ENCODE assay signal across 7 mouse cellular contexts in genomic region chr2:14055566-14056331, GRCm38 (mm10). TPM values are rescaled to one million over a fixed set of nuclear protein-coding genes. Genes with fewer than 3 reads are reported as not detected.
A peak's percentile ranks its signal among the peaks of the same experiment; 100 is the strongest.
DNase-seq lines count a peak whose midpoint lies in the region; ATAC-seq and TF ChIP-seq lines count a peak whose summit lies in the region.

Hacd1 (minus strand) TSS chr2:14056135.

- peak within 1 kb of the TSS; percentile 79 for H3K9ac ChIP-seq in intestine, postnatal 0 days (ENCODE audit: low read depth, low read length)
- peak within 1 kb of the TSS; percentile 76 for H3K9ac ChIP-seq in midbrain, embryonic 12.5 days (replicated peaks)

- ATAC-seq in intestine, postnatal 0 days, result peak; percentile 75
- ATAC-seq in midbrain, embryonic 12.5 days (ENCODE audit: low FRiP score, low read depth), result peak; percentile 86

- no peaks in the 10 kb centered on the region for H3K9me3 ChIP-seq in intestine, postnatal 0 days (ENCODE audit: control insufficient read depth)
- H3K9me3 ChIP-seq in limb, embryonic 10.5 days (replicated peaks), result no peaks in the 10 kb centered on the region
- H3K9me3 ChIP-seq in midbrain, embryonic 12.5 days, result no peaks in the 10 kb centered on the region

- H3K36me3 ChIP-seq in intestine, postnatal 0 days (ENCODE audit: control insufficient read depth, insufficient read depth), result no peaks in the 10 kb centered on the region
- no peaks in the 10 kb centered on the region for H3K36me3 ChIP-seq in limb, embryonic 10.5 days
- no peaks in the 10 kb centered on the region for H3K36me3 ChIP-seq in midbrain, embryonic 12.5 days
- no peaks in the 10 kb centered on the region for H3K36me3 ChIP-seq in small intestine, adult 2 months (ENCODE audit: control insufficient read depth, insufficient read depth, low read length)

- no peaks in the 10 kb centered on the region for H3K4me1 ChIP-seq in intestine, postnatal 0 days (replicated peaks; ENCODE audit: control insufficient read depth, insufficient read depth, low read length)
- H3K4me1 ChIP-seq in limb, embryonic 10.5 days, result peaks cover 9% of the 10 kb centered on the region
- H3K4me1 ChIP-seq in midbrain, embryonic 12.5 days, result 0 out of 2 replicates have a peak, but pooled peaks cover 14% of the 10 kb centered on the region
- peaks cover 8% of the 10 kb centered on the region; the same call in 1 of the 2 replicates for H3K4me1 ChIP-seq in small intestine, adult 2 months (ENCODE audit: control insufficient read depth, insufficient read depth, insufficient read length, low read length)

- peak within 1 kb of the TSS; percentile 66 for H3K27ac ChIP-seq in intestine, postnatal 0 days (ENCODE audit: low read depth, low read length)
- H3K27ac ChIP-seq in limb, embryonic 10.5 days, result peak within 1 kb of the TSS; percentile 91
- peak within 1 kb of the TSS; percentile 88 for H3K27ac ChIP-seq in midbrain, embryonic 12.5 days (replicated peaks)
- H3K27ac ChIP-seq in small intestine, adult 2 months (ENCODE audit: insufficient read depth, low read depth, low read length), result peak within 1 kb of the TSS; percentile 95

- peak within 1 kb of the TSS; percentile 89 for H3K4me2 ChIP-seq in intestine, postnatal 0 days (replicated peaks; ENCODE audit: low read depth)
- H3K4me2 ChIP-seq in midbrain, embryonic 12.5 days (replicated peaks), result peak within 1 kb of the TSS; percentile 74

- H3K27me3 ChIP-seq in intestine, postnatal 0 days (replicated peaks; ENCODE audit: control insufficient read depth, insufficient read depth, low read length), result no peaks in the 10 kb centered on the region
- no peaks in the 10 kb centered on the region for H3K27me3 ChIP-seq in limb, embryonic 10.5 days (ENCODE audit: low read depth, poor library complexity, severe bottlenecking)
- no peaks in the 10 kb centered on the region; the same call in 1 of the 2 replicates for H3K27me3 ChIP-seq in midbrain, embryonic 12.5 days
- H3K27me3 ChIP-seq in small intestine, adult 2 months (ENCODE audit: control insufficient read depth, insufficient read depth, low read length), result no peaks in the 10 kb centered on the region

- TF ChIP-seq CTCF in intestine, postnatal 0 days (IDR thresholded peaks at IDR 0.05; ENCODE audit: low read depth), result no peak
- TF ChIP-seq CTCF in small intestine, adult 2 months (IDR thresholded peaks at IDR 0.05; ENCODE audit: extremely low read depth, insufficient read length, insufficient replicate concordance, low read depth, low read length), result no peak

- peak within 1 kb of the TSS; percentile 96 for H3K4me3 ChIP-seq in intestine, postnatal 0 days (ENCODE audit: low read depth, low read length)
- peak within 1 kb of the TSS; percentile 69 for H3K4me3 ChIP-seq in limb, embryonic 10.5 days
- H3K4me3 ChIP-seq in midbrain, embryonic 12.5 days, result peak within 1 kb of the TSS; percentile 74
- peak within 1 kb of the TSS; percentile 98 for H3K4me3 ChIP-seq in small intestine, adult 2 months (ENCODE audit: low read depth, low read length)

- peak; percentile 73 for DNase-seq in adrenal gland, adult 8-10 months
- DNase-seq in embryo, embryonic 11.5 days (ENCODE audit: low read depth, low spot score), result peak; percentile 81
- DNase-seq in gastrocnemius, postnatal 4 days (ENCODE audit: low spot score in 2 of 2), result peak; percentile 71 to 84
- DNase-seq in limb, embryonic 10.5 days (ENCODE audit: low spot score), result peak; percentile 82

- 1% methylated on average over 87 of the region's 101 CpGs for WGBS in intestine, postnatal 0 days
- under 1% methylated on average over 99 of the region's 101 CpGs for WGBS in limb, embryonic 10.5 days
- WGBS in midbrain, embryonic 12.5 days, result under 1% methylated on average over 99 of the region's 101 CpGs
- under 1% methylated on average over 100 of the region's 101 CpGs for WGBS in small intestine, adult 2 months

- no peak for TF ChIP-seq POLR2A in small intestine, adult 2 months (IDR thresholded peaks at IDR 0.05; ENCODE audit: low read depth, low read length)

RNA-seq across cellular contexts. Expression of gene Hacd1, which starts in this region (rescaled TPM):
- total RNA-seq in adrenal gland, adult 8-10 months (2022), result 10 to 100 TPM in 3 of 4 experiments, 1 to 10 TPM in 1; 9.2 to 26.6 (median 14.7) TPM
- total RNA-seq in gastrocnemius, postnatal 4 days (2021), result 100 to 1,000 TPM; 210 to 241 TPM
- polyA plus RNA-seq in intestine, postnatal 0 days (2015; fragmentation: Nextera tagmentation; extraction: Ambion mirVana), result 83.3 and 85.7 TPM in 2 replicates
- polyA plus RNA-seq in limb, embryonic 10.5 days (2016; fragmentation: Nextera tagmentation; extraction: Ambion mirVana), result 43.3 and 54.9 TPM in 2 replicates
- polyA plus RNA-seq in midbrain, embryonic 12.5 days (2016; fragmentation: Nextera tagmentation; extraction: Ambion mirVana), result 37.6 and 40.5 TPM in 2 replicates
- 38.9 and 45.1 TPM in 2 replicates for polyA plus RNA-seq in small intestine, adult 2 months (2012; rRNA removed)

Comparison
In these comparisons a context has a peak if more than half of its experiments do, and no peak if none do; other contexts are left out.
1. Peak in every context shown above with its lines: DNase-seq, ATAC-seq, H3K4me3 ChIP-seq and H3K27ac ChIP-seq.
2. RNA of gene Hacd1 (total RNA-seq): 210 to 241 TPM in gastrocnemius, postnatal 4 days; 9.2 to 26.6 TPM in adrenal gland, adult 8-10 months; every median in the first group is over 4 times any median in the second.